Mouse (Mus musculus) Muller cell, postnatal 12 days (primary cell): ENCODE results near the gene Med21.

Experiments used
- DNase-seq: peaks from one replicate; pipeline ENCODE4 v3.0.0-alpha.2; 2015; ENCODE audit errors: inconsistent ontology term

Med21 gene

DNA sequence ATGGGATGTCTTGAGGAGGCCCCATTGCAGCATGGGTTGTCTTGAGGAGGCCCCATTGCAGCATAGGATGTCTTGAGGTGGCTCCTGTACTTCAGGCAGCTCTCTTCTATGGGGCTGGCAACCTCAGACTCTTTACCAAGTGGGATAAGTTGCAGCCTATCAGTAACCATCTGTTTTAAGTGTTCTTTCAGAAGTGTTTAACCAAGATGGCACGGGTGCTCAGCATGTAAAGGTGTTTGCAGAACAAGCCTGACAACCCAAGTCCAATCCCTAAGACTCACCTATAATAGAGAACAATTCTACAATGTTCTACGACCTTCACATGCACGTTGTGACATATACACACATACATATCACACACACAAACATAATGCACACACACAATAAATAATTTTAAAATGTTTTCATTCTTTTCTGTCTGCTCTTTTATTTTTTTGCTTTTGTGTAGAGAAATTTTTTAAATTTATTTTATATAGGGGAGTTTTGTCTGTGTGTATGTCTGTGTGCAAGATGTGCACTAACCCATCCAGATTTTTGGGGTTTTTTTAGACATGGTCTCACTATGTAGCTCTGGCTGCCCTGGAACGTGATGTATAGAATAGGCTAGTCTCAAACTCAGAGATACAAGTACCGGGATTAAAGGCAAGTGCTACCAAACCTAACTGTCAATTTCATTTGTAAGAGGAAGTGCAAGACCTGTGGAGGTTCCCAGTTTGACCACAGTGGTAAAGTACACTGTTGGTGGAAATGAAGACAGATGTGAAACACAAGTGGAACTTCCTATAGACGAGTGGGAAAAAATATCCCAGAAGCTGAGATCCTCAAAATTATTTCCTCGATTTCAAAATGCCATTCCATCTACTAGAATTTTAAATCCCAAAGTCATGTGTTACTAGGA, 2.0 kb upstream of the Med21 start:
- DNase-seq, result no peak

DNA sequence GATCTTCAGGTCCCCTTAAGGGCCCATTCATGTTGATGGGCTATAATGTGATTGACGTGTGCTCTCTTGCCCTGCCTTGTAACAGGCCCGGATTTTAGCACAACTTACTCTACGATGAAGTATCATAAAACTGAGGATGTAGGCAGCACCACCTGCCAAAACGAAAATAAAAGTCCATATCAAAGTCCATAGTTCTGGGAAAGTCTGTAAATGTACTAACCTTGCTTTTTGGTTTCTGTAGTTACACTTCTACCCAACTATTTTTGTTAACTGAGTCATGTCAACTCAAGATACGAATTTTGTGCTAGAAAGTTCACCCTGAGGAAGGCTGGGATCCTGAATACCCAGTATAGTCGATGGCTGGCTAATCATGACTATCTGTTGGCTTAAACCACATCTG, 1.4 kb upstream of the Med21 start:
- DNase-seq, result no peak

DNA sequence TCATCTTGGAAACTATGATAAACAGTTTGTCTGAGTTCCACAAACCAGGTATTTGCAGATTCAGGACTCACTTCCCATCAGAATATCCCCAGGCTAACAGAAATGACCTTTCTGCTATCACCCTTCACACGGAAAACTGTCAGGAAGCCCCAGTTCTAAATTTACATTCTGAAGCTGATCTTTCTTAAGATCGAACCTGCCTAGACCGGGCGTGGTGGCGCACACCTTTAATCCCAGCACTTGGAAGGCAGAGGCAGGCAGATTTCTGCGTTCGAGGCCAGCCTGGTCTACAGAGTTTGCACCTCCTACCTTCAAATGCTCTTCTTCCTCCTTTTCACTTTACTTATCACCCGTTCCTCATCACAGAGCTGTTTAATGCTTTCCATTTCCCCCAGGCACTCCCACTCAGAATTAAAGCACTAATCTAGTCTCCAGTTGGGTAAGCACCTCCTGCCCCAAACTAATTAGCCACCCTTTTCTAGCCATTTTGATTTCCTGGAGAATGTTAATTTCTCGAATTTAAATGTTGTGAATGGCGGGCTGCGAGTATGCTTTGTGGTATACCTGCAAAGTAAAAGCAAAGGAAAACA, 631 bp upstream of the Med21 start:
- DNase-seq, result no peak

DNA sequence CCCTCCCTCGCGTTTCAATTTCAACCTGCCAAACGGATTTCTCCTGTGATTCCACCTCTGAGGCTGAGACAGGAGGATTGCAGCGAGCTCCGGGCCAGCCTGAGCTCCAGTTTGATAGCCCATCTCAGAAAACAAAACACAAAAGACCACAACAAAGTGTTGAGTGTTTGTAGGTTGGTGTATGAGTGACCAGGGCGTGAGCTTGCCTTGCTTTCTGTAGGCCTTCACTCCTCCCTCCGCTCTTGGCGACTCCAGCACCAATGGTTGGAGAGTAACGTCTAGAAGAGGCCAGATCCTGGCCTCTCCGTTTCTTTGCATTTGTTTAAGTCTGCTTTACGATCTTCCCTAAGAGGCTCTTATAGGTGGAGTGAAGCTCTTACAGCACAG, 830 bp downstream of the Med21 start:
- DNase-seq, result no peak

DNA sequence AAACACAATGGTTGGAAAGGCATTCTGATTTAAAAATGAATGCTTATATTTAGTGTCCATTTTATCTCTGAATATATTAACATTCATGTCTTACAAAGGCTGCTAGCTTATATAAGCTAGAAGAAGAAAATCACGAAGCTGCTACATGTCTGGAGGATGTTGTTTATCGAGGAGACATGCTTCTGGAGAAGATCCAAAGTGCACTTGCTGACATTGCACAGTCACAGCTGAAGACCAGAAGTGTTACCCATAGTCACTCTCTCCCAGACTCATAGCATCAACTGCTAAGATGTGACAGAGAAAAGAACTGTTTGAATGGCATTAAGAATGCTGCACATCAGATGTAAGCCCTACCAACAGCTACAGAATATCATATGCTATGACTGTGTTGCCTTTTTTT, 7.7 kb downstream of the Med21 start:
- DNase-seq, result no peak

DNA sequence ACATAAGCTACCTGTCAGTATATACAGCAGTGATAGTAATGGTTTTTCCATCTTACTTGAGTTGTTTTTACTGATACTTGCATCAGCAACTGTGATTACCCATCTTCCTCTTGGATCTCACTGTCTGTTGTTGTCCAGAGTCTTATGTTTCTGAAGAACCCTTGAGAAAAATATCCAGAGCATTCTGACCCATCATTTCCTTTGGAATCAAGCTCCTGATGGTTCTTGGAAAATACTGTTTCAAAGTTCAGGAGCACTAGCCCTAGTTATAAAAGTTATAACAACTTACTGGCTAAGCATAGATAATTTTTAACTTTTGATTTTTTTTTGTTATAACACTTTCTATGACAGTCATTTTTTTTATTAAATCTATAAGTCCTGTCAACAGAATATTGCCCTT, 9.1 kb downstream of the Med21 start:
- DNase-seq, result no peak

DNA sequence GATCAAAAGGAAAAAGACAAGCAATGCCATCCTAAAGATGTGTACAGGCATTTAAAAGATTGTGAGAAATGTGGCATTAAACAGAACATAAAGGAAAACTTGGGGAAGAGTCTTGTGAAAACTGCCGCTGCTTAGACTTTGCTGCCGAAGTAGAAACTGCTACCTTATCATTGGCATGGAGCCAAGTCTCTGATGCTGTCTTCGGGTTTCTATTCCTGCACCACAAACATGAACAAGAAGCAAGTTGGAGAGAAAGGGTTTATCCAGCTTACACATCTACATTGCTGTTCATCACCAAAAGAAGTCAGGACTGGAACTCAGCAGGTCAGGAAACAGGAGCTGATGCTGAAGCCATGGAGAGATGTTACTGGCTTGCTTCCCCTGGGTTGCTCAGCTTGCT, 10.8 kb downstream of the Med21 start:
- DNase-seq, result no peak

DNA sequence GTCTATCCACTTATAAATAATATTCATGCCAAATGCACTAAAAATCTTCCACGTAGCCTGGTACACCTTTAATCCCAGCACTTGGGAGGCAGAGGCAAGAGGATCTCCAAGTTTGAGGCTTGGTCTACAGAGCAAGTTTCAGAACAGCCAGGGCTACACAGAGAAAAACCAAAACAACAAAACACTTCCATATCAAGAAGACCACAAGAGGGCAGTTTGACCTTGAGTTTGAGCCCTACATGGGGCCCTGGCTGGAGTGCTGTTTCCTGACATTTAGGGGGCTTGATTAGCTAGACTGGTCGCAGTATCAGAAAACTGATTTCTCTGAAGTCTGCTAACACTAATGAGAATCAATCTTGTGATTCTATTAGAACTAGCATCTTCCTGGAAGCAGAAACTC, 18.2 kb downstream of the Med21 start:
- peak; percentile 16 for DNase-seq

DNA sequence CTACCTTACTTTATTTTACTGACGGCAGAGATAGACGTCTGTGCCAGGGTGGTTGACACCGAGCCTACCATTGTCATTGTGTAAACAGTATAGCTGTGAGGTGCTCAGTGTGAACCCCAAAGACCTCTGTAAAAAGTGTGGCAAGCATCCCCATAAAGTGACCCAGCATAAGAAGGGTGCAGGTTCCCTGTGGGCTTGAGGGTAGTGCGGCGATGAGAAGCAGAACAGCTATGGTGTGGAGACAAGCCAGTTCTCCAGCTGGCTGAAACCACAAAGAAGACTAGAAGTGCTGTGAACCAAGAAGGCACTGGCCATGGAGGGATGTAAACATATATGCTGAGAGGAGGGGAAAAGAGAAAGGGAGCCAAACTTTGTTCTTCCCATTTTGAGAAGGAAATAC, 19.3 kb downstream of the Med21 start:
- no peak for DNase-seq

DNA sequence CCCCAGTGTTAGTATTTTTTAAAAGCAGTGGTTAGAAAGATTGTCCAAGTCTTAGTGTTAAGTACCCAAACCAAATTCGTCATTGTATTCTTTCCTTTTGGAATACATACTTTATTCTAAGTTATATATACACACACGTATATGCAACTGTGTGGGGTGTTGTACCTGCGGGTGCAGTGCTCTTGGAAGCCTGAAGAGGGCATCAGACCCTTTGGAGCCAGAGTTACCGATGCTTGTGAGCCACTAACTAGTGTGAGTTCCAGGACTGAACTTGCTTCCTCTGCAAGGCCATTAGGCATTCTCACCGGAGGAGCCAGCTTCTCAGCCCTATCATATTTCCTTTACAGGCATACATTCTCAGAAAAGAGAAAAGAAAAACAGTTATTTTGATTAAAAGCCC, 20.3 kb downstream of the Med21 start:
- DNase-seq, result peak; percentile 5

DNA sequence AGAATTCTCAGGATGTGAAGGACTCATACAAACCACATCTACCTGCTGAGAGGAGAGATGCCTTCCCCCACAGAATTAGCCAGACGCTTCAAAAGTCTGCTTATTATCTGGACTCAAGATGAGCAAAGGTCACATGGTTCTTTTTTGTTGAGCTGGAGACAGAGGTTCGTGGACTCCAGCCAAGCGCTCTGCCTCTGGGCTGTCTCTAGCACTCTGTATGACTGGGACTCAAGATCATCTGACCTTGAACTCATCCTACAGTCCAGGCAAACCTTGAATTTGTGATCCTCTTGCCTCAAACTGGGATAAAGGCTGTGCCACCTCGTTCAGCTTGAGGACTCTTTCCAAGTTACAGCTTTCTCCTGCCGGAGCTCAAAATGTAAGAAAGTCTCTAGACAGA, 21.8 kb downstream of the Med21 start:
- peak; percentile 9 for DNase-seq

DNA sequence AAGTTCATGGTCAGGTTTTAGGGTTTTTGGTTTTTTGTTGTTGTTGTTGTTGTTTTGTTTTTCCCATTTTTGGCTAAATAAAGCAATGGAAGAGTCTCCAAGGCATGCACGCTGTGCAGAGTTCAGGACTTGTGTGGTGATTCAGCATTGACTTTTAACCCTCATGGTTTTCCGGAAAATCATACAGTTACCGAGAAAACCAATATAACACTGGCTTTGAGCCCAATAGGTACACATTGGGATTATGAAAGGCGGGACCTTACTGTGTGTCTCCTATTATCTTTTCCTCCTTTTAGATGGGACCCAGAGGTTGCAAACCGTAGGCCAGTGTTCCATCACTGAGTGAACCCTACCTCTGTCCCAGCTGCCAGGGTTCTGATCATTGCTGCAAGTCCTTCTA, 22.6 kb downstream of the Med21 start:
- DNase-seq, result no peak

DNA sequence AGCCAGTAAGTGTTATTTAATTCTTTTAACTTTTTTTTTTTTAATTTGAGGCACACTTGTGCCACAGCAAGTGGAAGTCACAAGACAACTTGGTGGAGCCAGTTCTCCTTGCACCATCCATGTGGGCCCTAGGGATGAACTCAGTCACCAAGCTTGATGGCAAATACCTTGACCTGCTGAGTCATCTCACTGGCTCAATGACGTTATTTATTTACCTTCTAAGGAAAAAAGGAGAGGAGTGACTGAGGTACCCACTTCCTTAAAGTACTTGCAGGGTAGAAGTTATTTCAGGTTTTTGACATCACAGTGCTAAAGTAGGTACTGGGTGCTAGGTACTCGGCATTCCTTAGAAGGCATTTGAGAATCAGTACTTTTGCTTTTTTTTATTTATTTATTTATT, 23.1 kb downstream of the Med21 start:
- no peak for DNase-seq

DNA sequence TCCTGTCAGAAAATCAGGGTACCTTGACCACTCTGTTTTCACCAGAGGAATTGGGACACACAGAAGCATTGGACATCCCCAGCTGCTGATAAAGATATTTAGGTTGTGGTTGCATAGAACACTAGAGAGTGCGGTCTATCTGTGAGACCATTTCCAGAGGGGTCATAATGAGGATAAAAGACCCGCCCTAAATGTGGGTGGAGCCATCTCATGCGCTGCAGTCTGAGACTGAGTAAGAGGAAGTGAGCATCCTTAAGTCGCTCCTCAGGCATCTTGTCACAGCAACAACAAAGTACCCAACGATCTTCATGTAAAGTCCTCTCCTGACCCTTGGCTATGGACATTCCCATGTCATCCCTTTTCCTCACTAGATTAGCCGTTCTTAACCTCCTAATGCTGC, 24.5 kb downstream of the Med21 start:
- no peak for DNase-seq

DNA sequence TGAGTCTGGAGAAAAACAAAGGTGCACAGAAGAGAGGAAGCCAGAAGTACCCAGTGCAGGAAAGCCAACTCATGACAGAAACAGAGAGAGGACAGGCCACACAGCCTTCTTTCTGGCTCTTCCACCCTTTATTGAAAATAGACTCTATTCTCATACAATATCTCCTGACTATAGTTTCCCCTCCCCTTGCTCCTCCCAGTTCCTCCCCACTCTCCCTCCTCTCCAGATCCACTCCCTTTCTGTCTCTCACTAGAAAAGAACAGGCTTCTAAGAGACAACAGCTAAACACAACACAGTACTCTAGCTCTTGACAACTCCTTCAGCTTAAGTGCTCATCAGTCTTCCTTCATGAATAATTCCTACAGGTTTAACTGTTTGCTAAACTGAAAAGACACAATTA, 26.3 kb downstream of the Med21 start:
- DNase-seq, result no peak

DNA sequence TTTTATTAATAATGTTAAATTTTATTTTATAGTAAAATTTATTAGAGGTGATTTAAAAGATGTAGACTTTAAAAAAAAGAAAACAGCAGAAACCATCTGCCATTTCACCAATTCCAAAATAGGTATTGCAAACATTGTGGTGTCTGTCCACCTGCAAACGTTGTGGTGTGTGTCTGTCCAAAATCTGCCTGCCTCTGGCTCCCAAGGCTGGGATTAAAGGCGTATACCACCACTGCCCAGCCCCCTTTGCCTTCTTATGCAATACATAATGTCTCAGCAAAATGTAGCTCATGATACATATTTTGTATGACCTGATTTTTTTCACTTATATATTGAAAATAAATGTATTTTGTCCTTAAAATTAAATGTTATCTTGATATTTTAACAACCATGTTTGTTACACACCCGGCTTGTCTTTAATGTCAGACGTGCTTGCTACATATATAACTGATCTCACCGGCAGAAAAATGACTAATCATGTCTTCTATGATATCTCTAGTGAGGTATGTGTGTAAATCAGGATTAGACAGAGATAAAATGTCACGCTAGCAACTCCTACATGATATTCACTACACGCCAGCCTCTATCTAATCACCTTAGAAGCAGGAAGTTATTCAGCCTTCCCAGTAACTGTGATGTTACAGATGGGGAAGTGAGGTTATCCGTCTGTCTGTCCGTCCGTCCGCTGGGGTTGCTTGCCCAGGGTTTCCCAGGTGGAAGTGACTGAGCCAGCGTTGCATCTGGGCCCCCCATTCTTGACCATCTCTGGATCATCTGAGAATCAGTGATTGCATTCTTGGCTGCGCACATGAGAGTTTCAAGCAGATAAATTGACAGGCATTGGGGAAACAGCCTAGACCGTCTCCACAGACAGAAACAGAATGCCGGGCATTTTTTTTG, 28.9 kb downstream of the Med21 start:
- no peak for DNase-seq

DNA sequence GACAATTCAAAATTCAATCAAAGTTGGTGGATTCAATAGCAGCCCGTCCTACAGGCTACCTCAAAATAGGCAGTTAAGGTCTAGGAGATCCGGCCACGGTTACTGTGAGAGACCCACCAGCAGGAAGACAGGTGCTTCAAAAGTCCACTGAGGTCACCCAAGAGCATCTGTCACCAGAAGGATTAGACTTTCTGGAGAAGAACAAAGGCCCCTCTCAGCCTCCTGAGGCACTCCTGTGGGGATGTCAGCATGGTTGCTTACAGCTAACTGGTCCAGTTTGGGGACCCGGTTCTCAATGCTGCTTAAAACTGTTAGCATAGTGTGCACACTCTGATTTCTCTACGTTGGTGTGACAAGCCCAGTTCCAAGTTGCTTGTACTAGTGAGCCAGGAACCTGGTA, 29.8 kb downstream of the Med21 start:
- DNase-seq, result no peak

DNA sequence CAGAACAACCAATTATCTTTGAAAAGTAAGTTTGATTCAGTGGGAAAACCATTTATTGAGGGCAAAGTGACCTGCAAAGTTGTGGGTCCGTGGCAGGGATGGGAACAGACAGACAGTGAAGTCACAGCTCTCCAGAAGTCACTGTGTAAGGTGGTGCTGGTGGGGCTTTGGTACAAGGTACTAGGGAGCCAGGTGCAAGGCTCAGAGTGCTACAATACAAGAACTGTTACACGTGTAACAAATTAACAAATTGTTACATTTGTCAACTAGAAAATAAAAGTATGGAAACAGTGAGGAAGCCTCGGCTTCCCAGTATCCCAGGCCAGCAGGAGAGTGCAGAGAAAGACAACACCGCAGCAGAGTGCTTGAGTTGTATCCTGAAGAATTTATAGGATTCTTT, 31.3 kb downstream of the Med21 start:
- no peak for DNase-seq

DNA sequence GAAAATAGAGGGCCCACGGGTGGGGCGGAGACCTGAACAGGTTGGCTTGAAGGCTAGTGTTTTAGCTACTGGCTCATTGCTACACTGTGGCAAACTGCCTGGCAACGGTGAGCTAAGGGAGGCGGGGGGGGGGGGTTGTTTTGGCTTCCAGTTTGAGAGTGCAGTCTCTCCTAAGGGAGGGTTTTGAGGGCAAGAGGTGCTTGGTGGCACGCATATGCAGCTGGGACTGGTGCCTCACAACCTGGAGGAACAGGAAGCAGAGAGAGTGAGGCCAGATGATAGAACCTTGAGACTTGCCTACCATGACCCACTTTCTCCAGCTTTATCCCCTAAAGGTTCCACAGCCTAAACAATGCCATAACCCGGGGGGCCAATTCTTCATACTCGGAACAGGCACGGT, 32.1 kb downstream of the Med21 start:
- no peak for DNase-seq

DNA sequence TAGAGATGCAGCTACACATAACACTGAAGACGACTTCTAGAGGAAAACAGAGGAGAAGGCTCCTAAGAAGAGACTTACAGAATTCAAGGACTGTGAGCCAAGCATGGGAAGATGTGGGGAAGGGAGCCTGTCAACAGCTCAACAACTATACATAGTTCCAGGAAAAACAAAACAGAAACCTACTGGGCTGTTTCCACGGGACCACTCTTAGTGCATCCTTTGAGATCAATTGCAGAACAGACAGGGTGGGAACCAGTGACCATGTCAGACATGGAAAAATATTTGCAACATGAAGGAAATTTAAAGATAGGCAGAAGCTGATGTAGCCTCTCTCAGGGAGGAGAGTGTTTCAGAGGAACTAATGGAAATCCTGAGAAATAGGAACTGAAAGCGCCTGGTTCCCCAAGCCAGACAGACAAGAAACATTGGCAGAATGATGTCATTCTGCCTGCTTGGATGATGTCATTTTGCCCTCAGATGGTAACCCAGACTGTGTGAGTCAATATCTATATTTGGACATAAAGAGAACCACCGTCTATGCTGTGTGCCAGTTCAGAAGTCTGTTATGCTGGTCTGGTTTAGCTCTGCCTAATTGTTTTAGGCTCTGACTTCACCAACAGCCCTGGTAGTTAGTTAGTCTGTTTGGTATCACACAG, 32.7 kb downstream of the Med21 start:
- DNase-seq, result peak; percentile 42

DNA sequence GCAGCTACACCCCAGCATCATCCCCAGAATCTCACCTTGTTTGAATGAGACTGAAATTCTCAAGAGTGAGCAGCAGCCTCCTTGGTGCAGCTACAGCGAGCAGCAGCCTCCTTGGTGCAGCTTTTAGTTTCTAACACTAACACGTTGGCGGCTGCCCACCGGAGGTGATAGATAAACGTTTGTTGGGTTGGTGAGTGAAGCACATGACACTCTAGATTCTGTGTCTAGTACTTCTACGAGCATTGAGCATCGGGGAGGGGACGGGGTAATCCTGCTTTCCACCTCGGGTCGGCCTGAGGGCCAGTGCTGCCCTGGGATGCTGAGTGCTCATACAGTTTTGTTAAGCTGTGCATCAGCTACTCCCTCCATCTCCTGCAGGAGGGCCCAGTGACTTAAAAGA, 34.6 kb downstream of the Med21 start:
- DNase-seq, result no peak
